Mouse (Mus musculus) midbrain, embryonic 12.5 days (tissue): ENCODE data around the gene Ankrd52. TPM values are rescaled to one million over a fixed set of nuclear protein-coding genes. Genes with fewer than 3 reads are reported as not detected.

ENCODE experiments used
- ATAC-seq: fragments of 200-750 bp; cut with Nextera tagmentation; 2 replicates; pipeline ENCODE4 v1.8.0; 2017; ENCODE audit warnings: low read depth, moderate TSS enrichment, moderate library complexity; ENCODE audit not compliant: low FRiP score
- H3K27ac ChIP-seq: fragments of 300-500 bp; sonication (generic); replicated peaks from 2 replicates; pipeline ENCODE4 v1.5.1; 2016; ENCODE audit warnings: mild to moderate bottlenecking
- H3K27me3 ChIP-seq: fragments of 300-500 bp; sonication (generic); 2 replicates; pipeline ENCODE4 v1.6.1; 2016; ENCODE audit warnings: mild to moderate bottlenecking
- H3K36me3 ChIP-seq: fragments of 300-500 bp; sonication (generic); 2 replicates; pipeline ENCODE4 v1.6.1; 2016
- H3K4me1 ChIP-seq: fragments of 300-500 bp; sonication (generic); 2 replicates; pipeline ENCODE4 v1.6.1; 2016
- H3K4me2 ChIP-seq: fragments of 300-500 bp; sonication (generic); replicated peaks from 2 replicates; pipeline ENCODE4 v1.6.1; 2016; ENCODE audit warnings: mild to moderate bottlenecking, moderate library complexity
- H3K4me3 ChIP-seq: fragments of 300-500 bp; sonication (generic); 2 replicates; pipeline ENCODE4 v1.5.1; 2016; ENCODE audit warnings: mild to moderate bottlenecking
- H3K9ac ChIP-seq: fragments of 300-500 bp; sonication (generic); replicated peaks from 2 replicates; pipeline ENCODE4 v1.6.1; 2016; ENCODE audit warnings: mild to moderate bottlenecking, moderate library complexity
- H3K9me3 ChIP-seq: fragments of 300-500 bp; sonication (generic); 2 replicates; pipeline ENCODE4 v1.6.1; 2016; ENCODE audit warnings: mild to moderate bottlenecking
- WGBS: fragments of 180-500 bp; shearing (Covaris S2); methylation state at CpG from one replicate; pipeline ENCODE4 v1.1.7; 2016; 5-methylcytosine and 5-hydroxymethylcytosine counted together
- polyA plus RNA-seq: library from polyadenylated mRNA; unstranded; fragments of >200 nt; fragmentation: Nextera tagmentation; extraction: Ambion mirVana; gene quantifications from 2 replicates; pipeline ENCODE4 v1.2.1, GENCODE M21; 2016

Ankrd52 gene
- polyA plus RNA-seq, 1 experiment from 2014 or later, result 13.5 TPM

GRCm38 (mm10) chr10:128389570-128389969 lies 12.7 kb downstream of the Ankrd52 start:
- H3K9ac ChIP-seq, result no peak overlapping the region
- H3K27me3 ChIP-seq, result no peaks in the 10 kb centered on the region
- H3K9me3 ChIP-seq, result no peaks in the 10 kb centered on the region
- no peak overlapping the region for H3K4me2 ChIP-seq
- H3K4me1 ChIP-seq, result peaks cover 8% of the 10 kb centered on the region; the same call in 1 of the 2 replicates
- no peak overlapping the region for H3K4me3 ChIP-seq
- H3K36me3 ChIP-seq, result peaks cover 93% of the 10 kb centered on the region
- H3K27ac ChIP-seq, result no peak overlapping the region
- no peak for ATAC-seq
- WGBS, result 92% methylated on average over 6 of the region's 6 CpGs

GRCm38 (mm10) chr10:128390366-128390765 lies 13.5 kb downstream of the Ankrd52 start:
- Histone ChIP-seq H3K9me3 (no peaks in the 10 kb centered on the region), H3K4me1 (peaks cover 8% of the 10 kb centered on the region; the same call in 1 of the 2 replicates), H3K4me3 (no peak overlapping the region), H3K27me3 (no peaks in the 10 kb centered on the region), H3K4me2 (no peak overlapping the region), H3K27ac (no peak overlapping the region), H3K9ac (no peak overlapping the region), H3K36me3 (peaks cover 85% of the 10 kb centered on the region)
- no peak for ATAC-seq
- WGBS, result 89% methylated on average over 12 of the region's 12 CpGs

- H3K4me1 ChIP-seq, result peaks cover 9% of the 10 kb centered on the region; the same call in 1 of the 2 replicates
- no peak overlapping the region for H3K9ac ChIP-seq
- no peak for ATAC-seq
- H3K36me3 ChIP-seq, result peaks cover 76% of the 10 kb centered on the region
- no peaks in the 10 kb centered on the region for H3K27me3 ChIP-seq
- no peak overlapping the region for H3K27ac ChIP-seq
- no peaks in the 10 kb centered on the region for H3K9me3 ChIP-seq
- H3K4me3 ChIP-seq, result no peak overlapping the region
- WGBS, result 86% methylated on average over 6 of the region's 6 CpGs
- H3K4me2 ChIP-seq, result no peak overlapping the region
These were observed 14.9 kb downstream of the Ankrd52 start for GRCm38 (mm10) chr10:128391850-128392249.

- 68% methylated on average over 11 of the region's 11 CpGs for WGBS
- H3K27me3 ChIP-seq, result no peaks in the 10 kb centered on the region
- no peak for ATAC-seq
These were observed 19.2 kb downstream of the Ankrd52 start for GRCm38 (mm10) chr10:128396017-128396673.

GRCm38 (mm10) chr10:128396716-128397264 lies 19.9 kb downstream of the Ankrd52 start:
- Histone ChIP-seq H3K36me3 (peaks cover 35% of the 10 kb centered on the region), H3K27me3 (no peaks in the 10 kb centered on the region), H3K9ac (no peak overlapping the region), H3K4me2 (no peak overlapping the region), H3K27ac (0 out of 2 replicates have a peak overlapping the region, but pooled peaks have one; percentile 0), H3K4me1 (peaks cover 21% of the 10 kb centered on the region), H3K4me3 (no peak overlapping the region), H3K9me3 (no peaks in the 10 kb centered on the region)
- ATAC-seq, result no peak
- 72% methylated on average over 10 of the region's 10 CpGs for WGBS

More at GRCm38 (mm10) chr10:128396017-128396673, 19.2 kb downstream of the Ankrd52 start:
- no peak overlapping the region for H3K4me3 ChIP-seq
- 0 out of 2 replicates have a peak overlapping the region, but pooled peaks have one; percentile 0 for H3K27ac ChIP-seq
- peaks cover 36% of the 10 kb centered on the region for H3K36me3 ChIP-seq
- H3K9ac ChIP-seq, result no peak overlapping the region
- H3K4me1 ChIP-seq, result peaks cover 21% of the 10 kb centered on the region
- H3K9me3 ChIP-seq, result no peaks in the 10 kb centered on the region
- H3K4me2 ChIP-seq, result no peak overlapping the region

GRCm38 (mm10) chr10:128397466-128397865 lies 20.6 kb downstream of the Ankrd52 start:
- Histone ChIP-seq H3K9me3 (no peaks in the 10 kb centered on the region), H3K4me3 (no peak overlapping the region), H3K9ac (peak overlapping the region; percentile 21; the same call in 1 of the 2 replicates), H3K4me1 (peaks cover 21% of the 10 kb centered on the region), H3K4me2 (no peak overlapping the region), H3K27ac (peak overlapping the region; percentile 54; the same call in 1 of the 2 replicates), H3K36me3 (peaks cover 28% of the 10 kb centered on the region), H3K27me3 (no peaks in the 10 kb centered on the region)
- ATAC-seq, result peak; percentile 7; the same call in 1 of the 2 replicates
- WGBS, result 68% methylated on average over 7 of the region's 7 CpGs

GRCm38 (mm10) chr10:128400338-128400737 lies 23.4 kb downstream of the Ankrd52 start:
- Histone ChIP-seq H3K27ac (0 out of 2 replicates have a peak overlapping the region, but pooled peaks have one; percentile 6), H3K4me2 (no peak overlapping the region), H3K4me1 (peaks cover 13% of the 10 kb centered on the region), H3K27me3 (no peaks in the 10 kb centered on the region), H3K36me3 (peaks cover 17% of the 10 kb centered on the region), H3K9me3 (no peaks in the 10 kb centered on the region), H3K9ac (no peak overlapping the region), H3K4me3 (no peak overlapping the region)
- WGBS, result 39% methylated on average over 5 of the region's 5 CpGs
- no peak for ATAC-seq

- H3K36me3 ChIP-seq, result peaks cover 24% of the 10 kb centered on the region
- no peaks in the 10 kb centered on the region for H3K27me3 ChIP-seq
- ATAC-seq, result no peak
- no peaks in the 10 kb centered on the region for H3K9me3 ChIP-seq
- 0 out of 2 replicates have a peak within 1 kb of the TSS, but pooled peaks have one; percentile 6 for H3K27ac ChIP-seq
- no peak within 1 kb of the TSS for H3K4me3 ChIP-seq
- H3K4me2 ChIP-seq, result no peak within 1 kb of the TSS
- H3K4me1 ChIP-seq, result peaks cover 13% of the 10 kb centered on the region
- no peak within 1 kb of the TSS for H3K9ac ChIP-seq
- 26% methylated on average over 2 of the region's 2 CpGs for WGBS
These were observed 24.1 kb downstream of the Ankrd52 start, which contains the start of gene Slc39a5 for GRCm38 (mm10) chr10:128401056-128401455. TSS of gene Slc39a5 (minus strand) at chr10:128401229.

- H3K9me3 ChIP-seq, result no peaks in the 10 kb centered on the region
- H3K4me1 ChIP-seq, result peaks cover 13% of the 10 kb centered on the region
- no peak for ATAC-seq
- H3K4me3 ChIP-seq, result no peak overlapping the region
- H3K36me3 ChIP-seq, result peaks cover 26% of the 10 kb centered on the region
- WGBS, result 80% methylated on average over 9 of the region's 9 CpGs
- H3K27ac ChIP-seq, result no peak overlapping the region
- H3K27me3 ChIP-seq, result no peaks in the 10 kb centered on the region
- no peak overlapping the region for H3K4me2 ChIP-seq
- no peak overlapping the region for H3K9ac ChIP-seq
These were observed 24.7 kb downstream of the Ankrd52 start for GRCm38 (mm10) chr10:128401638-128402037.

- no peak for ATAC-seq
- Histone ChIP-seq H3K4me3 (no peak overlapping the region), H3K27me3 (no peaks in the 10 kb centered on the region), H3K4me2 (no peak overlapping the region), H3K27ac (no peak overlapping the region), H3K4me1 (peaks cover 10% of the 10 kb centered on the region), H3K9ac (no peak overlapping the region), H3K36me3 (peaks cover 36% of the 10 kb centered on the region), H3K9me3 (no peaks in the 10 kb centered on the region)
- 96% methylated on average over 7 of the region's 7 CpGs for WGBS
These were observed 27.0 kb downstream of the Ankrd52 start for GRCm38 (mm10) chr10:128403931-128404330.

GRCm38 (mm10) chr10:128408591-128409535 lies 31.9 kb downstream of the Ankrd52 start:
- WGBS, result 21% methylated on average over 35 of the region's 35 CpGs
- ATAC-seq, result no peak; the same call in none of the 2 replicates
- peaks cover 34% of the 10 kb centered on the region for H3K36me3 ChIP-seq
- peaks cover 41% of the 10 kb centered on the region for H3K4me1 ChIP-seq
- peak overlapping the region; percentile 81 for H3K4me2 ChIP-seq
- no peaks in the 10 kb centered on the region for H3K27me3 ChIP-seq
- H3K4me3 ChIP-seq, result peak overlapping the region; percentile 96
- peak overlapping the region; percentile 73 for H3K9ac ChIP-seq
- no peaks in the 10 kb centered on the region for H3K9me3 ChIP-seq
- peak overlapping the region; percentile 83 for H3K27ac ChIP-seq
